Mouse (Mus musculus) spleen, adult 12 weeks (tissue): ENCODE results near the gene Nlrp4c.
"Not testable (repeated sequence)": the region's sequence is repeated elsewhere in the genome, so short reads cannot be mapped to it uniquely, and the experiment has no call there.

Source experiments
- DNase-seq: peaks from one replicate; pipeline ENCODE4 v3.0.0; 2022; ENCODE audit warnings: low spot score

The Nlrp4c gene

GRCm38 (mm10) chr7:6044861-6045260 lies at the start of gene Nlrp4c:
TSS of gene Nlrp4c (plus strand) at chr7:6045161.
- DNase-seq, result no peak

DNA sequence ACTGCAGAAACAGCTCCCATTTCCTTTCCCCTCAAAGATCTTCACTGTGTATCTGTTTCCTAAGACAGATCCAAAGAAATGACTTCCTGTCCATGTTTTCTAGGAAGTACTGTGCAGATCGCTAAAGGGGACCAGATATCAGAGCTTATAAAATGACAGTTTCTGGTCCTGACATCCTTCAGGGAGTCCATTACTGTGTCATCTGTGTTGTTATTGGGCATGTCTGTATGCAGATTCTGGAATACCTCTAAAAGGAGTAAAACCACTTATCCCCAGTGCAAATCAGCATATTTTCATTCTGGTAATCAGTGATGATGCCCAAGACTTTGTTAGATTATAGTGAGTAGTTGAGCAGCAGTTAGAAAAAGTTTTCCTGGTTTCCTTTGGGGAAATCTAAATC lies 34.1 kb upstream of the Nlrp4c start, which contains the start of gene Vmn1r65:
Gene Vmn1r65, minus strand, starts transcription at position 101 of the 400 bp plus-strand sequence.
- no peak for DNase-seq

DNA sequence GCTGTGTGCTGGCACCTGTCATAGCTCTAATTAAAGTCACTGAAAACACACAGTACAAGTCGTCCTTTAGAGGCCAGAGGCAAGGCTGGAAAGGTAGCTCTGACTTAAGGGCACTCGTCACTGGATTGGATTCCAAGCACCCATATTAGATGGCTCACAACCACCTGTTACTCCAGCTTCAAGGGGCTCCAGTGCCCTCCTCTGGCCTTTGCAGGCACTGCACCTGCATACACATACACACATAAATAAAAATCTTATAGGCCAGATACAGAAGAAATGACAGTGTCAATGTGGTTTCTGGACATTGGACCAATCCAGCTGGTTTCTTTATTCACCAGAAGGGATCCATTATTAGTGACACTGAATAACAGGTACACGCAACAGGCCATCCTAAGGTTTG lies 74.5 kb downstream of the Nlrp4c start:
- DNase-seq, result no peak

DNA sequence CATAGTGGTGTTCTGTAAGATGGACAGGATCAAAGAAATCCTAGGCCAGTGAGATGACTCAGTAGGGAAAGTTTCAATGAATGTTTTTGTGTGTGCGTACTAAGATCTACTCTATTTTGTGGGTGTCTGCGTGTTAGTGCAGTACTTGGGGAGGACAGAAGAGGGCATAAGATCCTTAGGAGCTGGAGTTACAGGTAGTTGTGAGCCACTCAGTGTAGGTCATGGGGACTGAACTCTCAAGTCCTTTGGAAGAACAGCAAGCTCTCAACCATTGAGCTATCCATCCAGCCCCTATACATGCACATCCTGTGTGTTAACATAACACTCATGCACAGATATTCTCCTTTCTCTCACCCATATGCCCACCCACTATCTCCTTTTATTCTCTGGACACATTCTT lies 75.1 kb downstream of the Nlrp4c start:
- DNase-seq, result not testable (repeated sequence)

DNA sequence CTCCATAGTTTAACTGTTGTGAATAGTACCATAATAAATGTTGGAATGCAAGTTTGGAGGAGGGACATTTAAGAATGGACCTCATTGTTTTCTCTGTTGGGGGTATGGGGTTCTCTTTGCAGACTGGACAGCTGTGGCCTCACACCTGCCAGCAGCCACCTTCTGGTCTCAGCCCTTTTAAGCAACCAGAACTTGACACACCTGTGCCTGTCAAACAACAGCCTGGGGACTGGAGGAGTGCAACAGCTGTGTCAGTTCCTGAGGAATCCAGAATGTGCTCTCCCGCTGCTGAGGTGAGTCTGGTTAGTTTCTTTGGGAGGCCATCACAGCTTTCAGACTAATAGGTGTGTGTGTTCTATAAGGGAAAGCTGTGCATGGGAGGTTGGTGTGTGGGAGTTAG lies 76.2 kb downstream of the Nlrp4c start:
- not testable (repeated sequence) for DNase-seq

DNA sequence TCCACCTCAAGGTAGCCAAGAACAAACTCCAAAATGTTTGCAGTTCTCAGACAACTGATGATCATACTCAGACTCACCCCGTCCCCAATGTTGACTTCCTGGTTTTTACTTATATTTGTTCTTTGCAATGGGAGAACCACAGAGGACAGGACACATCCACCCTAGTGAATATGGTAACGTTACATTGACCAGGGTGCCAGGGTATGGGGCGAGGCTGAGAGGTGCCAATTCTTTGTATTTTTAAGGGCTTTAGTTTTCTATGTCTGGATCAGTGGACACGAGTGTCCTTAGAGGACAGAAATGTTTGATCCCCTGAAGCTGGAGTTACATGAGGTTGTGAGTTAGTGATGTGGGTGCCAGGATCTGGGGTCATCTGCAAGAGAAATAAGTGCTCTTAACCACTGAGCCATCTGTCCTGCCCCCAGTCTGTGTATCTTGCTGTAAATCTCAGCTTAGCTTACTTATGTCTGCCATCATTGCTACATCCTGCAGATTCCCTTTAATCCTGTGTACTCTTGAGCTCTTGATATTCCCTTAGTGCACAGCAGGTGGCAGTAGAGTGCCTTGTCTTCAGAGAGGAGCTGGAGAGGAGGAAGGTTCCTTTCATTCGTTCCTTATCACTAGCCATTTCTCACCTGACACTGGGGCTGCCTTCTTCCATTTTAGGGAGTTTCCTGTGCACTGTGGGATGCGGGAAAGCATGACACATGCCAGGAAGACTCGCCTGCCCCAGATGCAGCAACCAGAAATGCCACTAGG lies 81.9 kb downstream of the Nlrp4c start:
- DNase-seq, result peak; percentile 39

DNA sequence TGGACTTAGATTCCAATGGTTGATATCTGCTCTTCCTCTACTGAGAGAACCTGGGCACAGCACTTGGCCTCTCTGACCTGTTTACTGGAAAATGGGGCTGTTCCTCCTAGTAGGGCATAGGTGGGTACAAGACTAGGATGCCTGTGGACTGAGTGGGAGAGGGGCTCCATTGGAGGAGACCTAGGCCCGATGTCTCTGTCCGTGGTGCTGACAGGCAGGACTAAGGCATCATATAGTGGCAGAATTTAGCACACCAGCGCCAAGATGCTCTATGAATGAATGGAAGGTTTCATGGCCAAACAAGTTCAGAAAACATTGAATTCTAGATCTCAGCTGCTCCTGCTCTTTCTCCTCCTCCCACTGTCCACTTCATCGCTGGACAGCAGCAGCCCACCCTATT lies 85.4 kb downstream of the Nlrp4c start:
- DNase-seq, result no peak

GRCm38 (mm10) chr7:6132646-6133045 lies 87.7 kb downstream of the Nlrp4c start:
- no peak for DNase-seq

GRCm38 (mm10) chr7:6136497-6136896 lies 91.5 kb downstream of the Nlrp4c start:
- DNase-seq, result no peak

GRCm38 (mm10) chr7:6139295-6139694 lies 94.3 kb downstream of the Nlrp4c start:
- no peak for DNase-seq

DNA sequence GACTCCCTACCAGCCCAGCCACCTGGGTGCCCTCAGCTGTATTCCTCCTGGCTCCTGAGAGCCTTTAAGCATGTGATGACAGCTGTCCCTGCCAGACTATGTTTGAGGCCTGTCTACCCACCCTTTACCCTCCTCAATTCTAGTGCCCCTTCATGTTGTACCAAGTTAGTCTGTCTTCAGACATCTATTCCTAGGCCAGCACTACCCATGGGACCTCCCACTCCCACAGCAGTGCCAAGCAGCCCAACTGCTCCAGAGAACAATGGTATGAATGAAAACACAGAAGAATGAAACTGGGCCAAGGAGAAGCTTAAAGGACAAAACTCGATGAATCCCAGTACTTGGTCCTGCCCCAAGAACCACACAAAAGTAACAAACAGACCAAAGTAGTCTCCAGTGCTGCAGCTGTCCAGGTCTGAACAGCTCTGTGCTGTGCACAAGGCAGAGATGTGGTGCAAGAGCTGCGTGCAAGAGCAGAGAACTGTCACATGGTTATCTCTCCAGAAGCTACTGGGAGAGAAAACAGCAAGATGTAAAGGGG lies 99.1 kb downstream of the Nlrp4c start:
- no peak for DNase-seq

- DNase-seq, result no peak
Measured at GRCm38 (mm10) chr7:6145423-6146188, 100.6 kb downstream of the Nlrp4c start.

GRCm38 (mm10) chr7:6146194-6146981 lies 101.4 kb downstream of the Nlrp4c start:
- DNase-seq, result no peak

GRCm38 (mm10) chr7:6146982-6147325 lies 102.0 kb downstream of the Nlrp4c start:
- no peak for DNase-seq

DNA sequence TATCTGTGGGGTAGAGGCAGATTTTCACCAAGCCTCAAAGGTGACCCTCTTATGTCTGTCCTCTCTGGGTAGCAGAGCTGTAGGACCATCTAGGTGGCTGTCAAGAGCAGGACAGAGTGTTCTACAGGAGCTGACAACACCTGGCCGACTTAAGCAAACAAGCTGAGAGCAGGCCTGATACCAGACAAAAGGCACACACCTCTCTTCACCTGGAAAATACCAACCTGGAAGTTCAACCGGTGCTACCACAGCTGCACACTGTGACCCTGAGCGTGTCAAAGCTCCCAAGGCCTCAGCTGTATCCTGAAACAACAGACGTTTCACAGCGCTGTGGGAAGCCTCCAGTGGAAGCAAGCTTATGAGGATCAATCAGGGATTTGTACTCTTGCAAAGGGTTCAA lies 102.7 kb downstream of the Nlrp4c start:
- no peak for DNase-seq

DNA sequence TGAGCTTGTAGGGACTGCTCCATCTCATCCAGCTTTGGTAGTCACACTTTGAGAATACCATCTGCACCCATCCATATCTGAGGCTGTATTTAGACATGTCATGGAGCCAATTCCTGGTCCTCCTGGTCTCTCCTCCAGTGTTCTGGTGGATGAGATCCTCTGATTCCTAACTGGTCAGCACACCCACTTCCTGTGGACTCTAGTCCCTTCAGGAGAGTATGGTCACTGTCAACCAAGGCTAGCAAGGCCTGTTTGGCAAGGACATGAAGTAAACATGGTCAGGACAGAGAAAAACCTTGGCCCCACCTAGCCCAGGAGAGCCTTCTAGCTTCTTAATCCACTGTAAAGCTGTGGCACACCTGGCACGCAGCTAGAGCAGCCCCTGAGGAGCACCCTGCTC lies 106.3 kb downstream of the Nlrp4c start:
- DNase-seq, result no peak

DNA sequence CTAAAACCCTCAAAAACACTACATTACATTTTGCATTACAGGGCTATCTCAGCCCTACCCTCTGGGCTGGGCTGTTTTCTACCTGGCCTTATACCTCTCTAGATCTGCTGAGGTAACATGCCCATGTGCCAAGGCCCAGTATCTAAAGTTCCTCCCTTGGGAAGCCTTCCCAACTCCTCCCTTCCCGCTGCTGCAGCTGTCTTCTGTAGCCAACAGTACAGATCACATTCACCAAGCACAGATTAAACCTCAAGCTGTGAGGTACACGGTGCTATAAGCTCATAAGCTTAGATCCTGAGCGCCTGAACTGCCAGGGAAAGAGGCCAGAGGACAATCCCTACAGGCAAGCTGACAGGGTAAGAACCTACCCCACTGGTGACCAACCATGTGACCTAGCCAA lies 107.1 kb downstream of the Nlrp4c start:
- DNase-seq, result no peak

GRCm38 (mm10) chr7:6153131-6153530 lies 108.2 kb downstream of the Nlrp4c start:
- no peak for DNase-seq

DNA sequence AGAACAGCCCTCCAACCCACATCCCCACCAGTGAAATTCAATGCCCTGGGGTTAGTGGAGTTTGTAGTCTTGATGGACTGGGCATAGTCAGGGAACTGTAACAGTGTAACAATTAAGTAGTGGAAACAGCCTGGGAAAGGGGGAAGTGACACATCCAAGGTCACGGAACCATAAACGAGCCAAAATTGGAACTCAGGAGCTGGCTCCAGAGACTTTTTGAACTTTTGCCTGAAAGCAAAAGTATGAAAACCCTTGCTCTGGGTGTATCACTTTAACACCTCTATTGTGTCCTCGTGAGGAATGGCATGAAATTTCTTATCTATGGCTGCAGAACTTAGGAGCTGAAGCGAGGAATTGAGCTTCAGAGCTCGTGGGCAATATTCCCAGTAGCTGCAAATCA lies 109.2 kb downstream of the Nlrp4c start:
- DNase-seq, result no peak
